Mouse (Mus musculus) lung, embryonic 16.5 days (tissue): Measurements from ENCODE around the gene Stx7. TPM values are rescaled to one million over a fixed set of nuclear protein-coding genes. Genes with fewer than 3 reads are reported as not detected.

Experiments
- ATAC-seq: fragments of 200-750 bp; cut with Nextera tagmentation; 2 replicates; pipeline ENCODE4 v1.8.0; 2017; ENCODE audit warnings: low read depth, mild to moderate bottlenecking, moderate library complexity
- H3K27ac ChIP-seq: fragments of 300-500 bp; sonication (generic); 2 replicates; pipeline ENCODE4 v1.5.1; 2014; ENCODE audit warnings: mild to moderate bottlenecking, control low read depth, low read length
- H3K27me3 ChIP-seq: fragments of 300-500 bp; sonication (generic); 2 replicates; pipeline ENCODE4 v1.6.1; 2014; ENCODE audit warnings: low read depth, low read length, mixed read lengths; ENCODE audit not compliant: control insufficient read depth, insufficient read depth
- H3K36me3 ChIP-seq: fragments of 300-500 bp; sonication (generic); 2 replicates; pipeline ENCODE4 v1.6.1; 2014; ENCODE audit warnings: low read length; ENCODE audit not compliant: control insufficient read depth, insufficient read depth
- H3K4me1 ChIP-seq: fragments of 300-500 bp; sonication (generic); replicated peaks from 2 replicates; pipeline ENCODE4 v1.6.1; 2014; ENCODE audit warnings: low read length, mixed read lengths; ENCODE audit not compliant: control insufficient read depth, insufficient read depth
- H3K4me2 ChIP-seq: fragments of 300-500 bp; sonication (generic); 2 replicates; pipeline ENCODE4 v1.6.1; 2014; ENCODE audit warnings: low read depth, low read length, control low read depth
- H3K4me3 ChIP-seq: fragments of 300-500 bp; sonication (generic); 2 replicates; pipeline ENCODE4 v1.5.1; 2014; ENCODE audit warnings: mild to moderate bottlenecking, low read length, control low read depth
- H3K9ac ChIP-seq: fragments of 300-500 bp; sonication (generic); 2 replicates; pipeline ENCODE4 v1.6.1; 2014; ENCODE audit warnings: low read length, control low read depth
- H3K9me3 ChIP-seq: fragments of 300-500 bp; sonication (generic); 2 replicates; pipeline ENCODE4 v1.6.1; 2016; ENCODE audit warnings: low read length; ENCODE audit not compliant: control insufficient read depth
- WGBS: fragments of 180-500 bp; shearing (Covaris S2); extraction: QIAGEN DNeasy Blood & Tissue Kit; methylation state at CpG from one replicate; pipeline ENCODE4 v1.1.7; 2014; 5-methylcytosine and 5-hydroxymethylcytosine counted together
- polyA plus RNA-seq: library from polyadenylated mRNA; unstranded; fragments of >200 nt; fragmentation: Nextera tagmentation; extraction: Ambion mirVana; gene quantifications from 2 replicates; pipeline ENCODE4 v1.2.1, GENCODE M21; 2015

Stx7 gene
- polyA plus RNA-seq, 1 experiment from 2014 or later = 89.9 TPM

DNA sequence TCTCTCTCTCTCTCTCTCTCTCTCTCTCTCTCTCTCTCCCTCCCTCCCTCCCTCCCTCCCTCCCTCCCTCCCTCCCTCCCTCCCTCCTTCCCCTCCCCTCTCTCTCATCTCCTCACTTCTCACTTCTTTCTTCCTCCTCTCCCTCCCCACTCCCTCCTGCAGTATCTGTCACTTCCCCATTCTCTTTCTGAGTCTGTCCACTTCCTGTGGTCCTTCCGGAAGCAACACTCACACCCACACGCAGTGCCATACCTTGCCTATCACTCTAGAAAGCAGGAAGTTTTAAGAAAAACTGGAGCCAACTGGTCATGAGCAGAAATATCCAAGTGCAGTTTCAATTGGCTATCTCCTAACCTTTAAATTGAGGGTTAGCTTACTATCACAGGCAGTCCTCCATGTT is 16.0 kb upstream of the Stx7 start:
- H3K4me1 ChIP-seq = 0 out of 2 replicates have a peak, but pooled peaks cover 2% of the 10 kb centered on the region
- H3K27ac ChIP-seq = peak overlapping the region; percentile 55; the same call in 1 of the 2 replicates
- no peaks in the 10 kb centered on the region for H3K36me3 ChIP-seq
- H3K4me3 ChIP-seq = no peak overlapping the region
- ATAC-seq = no peak
- H3K4me2 ChIP-seq = no peak overlapping the region
- H3K27me3 ChIP-seq = no peaks in the 10 kb centered on the region
- 13% methylated on average over 2 of the region's 2 CpGs for WGBS
- no peak overlapping the region for H3K9ac ChIP-seq
- H3K9me3 ChIP-seq = no peaks in the 10 kb centered on the region

DNA sequence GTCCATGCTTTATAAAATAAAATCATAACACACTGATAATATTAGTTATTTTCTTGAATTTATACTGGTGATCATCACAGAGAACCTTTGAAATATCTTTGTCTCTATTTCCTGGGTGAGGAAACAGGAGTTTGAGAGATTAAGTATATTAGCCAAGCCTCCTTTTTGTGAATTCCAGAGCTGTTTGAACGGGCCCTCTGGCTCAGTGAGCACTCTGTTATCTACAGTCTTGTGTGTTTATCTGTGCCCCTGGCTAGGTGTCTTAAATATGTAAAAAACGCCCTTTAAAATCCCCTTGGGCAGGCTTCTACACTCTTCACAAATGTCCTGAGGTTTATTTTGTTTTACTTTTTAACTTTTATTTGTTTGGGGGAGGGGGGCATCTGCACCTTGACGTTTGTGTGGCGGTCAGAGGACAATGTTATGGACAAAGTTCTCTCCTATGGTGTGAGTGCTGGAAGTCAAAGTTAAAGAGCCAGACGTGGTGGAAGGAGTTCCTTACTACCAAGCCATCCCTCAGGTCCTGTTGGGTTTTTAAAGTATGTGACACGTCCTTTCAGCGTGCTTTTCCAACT is 14.9 kb upstream of the Stx7 start:
- Histone ChIP-seq H3K4me2 (no peak overlapping the region), H3K4me3 (no peak overlapping the region), H3K9me3 (no peaks in the 10 kb centered on the region), H3K9ac (no peak overlapping the region), H3K27ac (peak overlapping the region; percentile 77), H3K4me1 (0 out of 2 replicates have a peak, but pooled peaks cover 2% of the 10 kb centered on the region), H3K36me3 (no peaks in the 10 kb centered on the region), H3K27me3 (no peaks in the 10 kb centered on the region)
- peak; percentile 34; the same call in 1 of the 2 replicates for ATAC-seq
- 27% methylated on average over 7 of the region's 7 CpGs for WGBS

DNA sequence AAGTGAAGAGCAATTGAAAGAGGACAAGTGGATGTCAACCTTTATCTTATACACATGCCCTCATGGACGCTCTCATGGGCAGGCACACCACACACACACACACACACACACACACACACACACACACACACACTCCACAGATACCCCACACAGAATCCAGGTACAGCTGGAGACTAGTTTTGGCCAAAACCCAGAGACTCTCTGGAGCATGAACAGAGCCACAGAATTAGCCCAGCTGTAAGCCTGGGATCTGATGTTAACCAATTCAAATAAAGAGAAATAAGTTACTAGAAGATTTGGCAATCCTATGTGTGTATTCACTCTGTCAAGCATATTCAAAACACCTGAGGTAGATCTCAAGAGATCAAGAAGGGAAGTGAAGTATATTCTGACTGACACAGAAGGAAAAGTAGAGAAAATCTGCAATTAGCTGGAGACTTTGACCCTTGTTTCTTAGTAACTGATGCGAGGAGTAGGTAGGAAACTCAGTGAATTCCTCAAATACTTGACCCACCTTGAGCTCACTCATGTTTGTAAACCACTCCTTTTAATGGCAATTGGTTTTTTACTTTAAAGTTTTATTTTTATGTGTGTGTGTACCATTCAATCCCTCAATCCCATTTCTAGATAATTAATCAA is 10.4 kb upstream of the Stx7 start:
- Histone ChIP-seq H3K36me3 (no peaks in the 10 kb centered on the region), H3K4me2 (no peak overlapping the region), H3K27ac (no peak overlapping the region), H3K9ac (no peak overlapping the region), H3K9me3 (no peaks in the 10 kb centered on the region), H3K4me1 (no peaks in the 10 kb centered on the region), H3K27me3 (no peaks in the 10 kb centered on the region), H3K4me3 (no peak overlapping the region)
- ATAC-seq = no peak
- 50% methylated on average over 2 of the region's 2 CpGs for WGBS

- H3K27me3 ChIP-seq = no peaks in the 10 kb centered on the region
- H3K4me1 ChIP-seq = no peaks in the 10 kb centered on the region
- ATAC-seq = no peak
- no peak overlapping the region for H3K27ac ChIP-seq
- no peaks in the 10 kb centered on the region for H3K36me3 ChIP-seq
- H3K9ac ChIP-seq = no peak overlapping the region
- H3K4me3 ChIP-seq = no peak overlapping the region
- H3K4me2 ChIP-seq = no peak overlapping the region
- H3K9me3 ChIP-seq = no peaks in the 10 kb centered on the region
- WGBS = 69% methylated on average over 3 of the region's 3 CpGs
Measured at GRCm38 (mm10) chr10:24142735-24143134, 6.4 kb upstream of the Stx7 start.

GRCm38 (mm10) chr10:24150086-24150485 is 984 bp downstream of the Stx7 start:
- Histone ChIP-seq H3K9ac (peak overlapping the region; percentile 20), H3K4me1 (peaks cover 4% of the 10 kb centered on the region; the same call in 1 of the 2 replicates), H3K27ac (no peak overlapping the region), H3K36me3 (peaks cover under 1% of the 10 kb centered on the region), H3K4me2 (peak overlapping the region; percentile 69), H3K4me3 (peak overlapping the region; percentile 82), H3K27me3 (no peaks in the 10 kb centered on the region), H3K9me3 (no peaks in the 10 kb centered on the region)
- no peak for ATAC-seq
- WGBS = 36% methylated on average over 7 of the region's 7 CpGs

DNA sequence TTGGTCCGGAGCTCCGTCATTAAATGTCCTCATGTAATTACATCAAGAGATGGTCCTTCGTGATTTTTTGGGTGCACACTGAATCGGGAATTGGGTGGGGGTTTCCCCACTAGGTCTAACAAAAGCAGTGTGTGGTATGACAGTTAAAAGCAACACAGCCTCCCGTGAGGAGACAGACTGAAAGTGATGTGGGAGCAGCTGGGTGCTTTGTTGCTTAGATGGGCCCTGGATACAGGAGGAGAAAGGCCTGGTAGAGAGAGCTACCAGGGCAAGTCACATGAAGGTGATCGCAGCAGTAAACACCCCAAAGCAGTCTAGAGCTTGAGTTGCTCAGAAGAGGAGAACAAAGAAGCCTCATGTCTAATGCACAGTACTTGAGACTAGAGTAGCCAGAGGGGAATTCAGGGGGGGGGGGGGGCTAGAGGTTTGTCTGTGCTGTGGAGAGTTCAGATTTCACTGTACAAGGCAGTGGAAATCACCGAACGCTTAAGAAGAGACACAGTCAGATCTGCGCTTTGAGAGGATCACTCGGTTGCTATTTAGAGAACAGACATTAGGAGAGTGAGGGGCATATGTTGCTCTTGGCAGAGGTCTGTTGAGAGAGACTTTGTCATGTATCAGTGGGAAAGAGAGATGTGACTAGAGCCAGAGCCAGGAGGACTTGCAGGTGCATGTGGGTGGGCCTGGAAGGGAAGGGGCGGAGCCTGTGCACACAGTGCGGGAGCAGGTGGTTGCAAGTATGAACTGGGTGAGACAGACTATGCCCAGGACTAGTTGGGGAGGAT is 9.6 kb downstream of the Stx7 start:
- H3K4me2 ChIP-seq = no peak overlapping the region
- H3K4me3 ChIP-seq = no peak overlapping the region
- H3K36me3 ChIP-seq = peaks cover 25% of the 10 kb centered on the region
- no peaks in the 10 kb centered on the region for H3K4me1 ChIP-seq
- no peak overlapping the region for H3K27ac ChIP-seq
- 90% methylated on average over 12 of the region's 12 CpGs for WGBS
- no peak overlapping the region for H3K9ac ChIP-seq
- ATAC-seq = no peak
- H3K27me3 ChIP-seq = no peaks in the 10 kb centered on the region
- H3K9me3 ChIP-seq = no peaks in the 10 kb centered on the region

- no peak overlapping the region for H3K4me3 ChIP-seq
- no peaks in the 10 kb centered on the region for H3K9me3 ChIP-seq
- H3K4me1 ChIP-seq = no peaks in the 10 kb centered on the region; the same call in 1 of the 2 replicates
- 32% methylated on average over 5 of the region's 5 CpGs for WGBS
- H3K4me2 ChIP-seq = no peak overlapping the region
- peaks cover 25% of the 10 kb centered on the region for H3K36me3 ChIP-seq
- no peak overlapping the region for H3K27ac ChIP-seq
- H3K9ac ChIP-seq = no peak overlapping the region
- no peaks in the 10 kb centered on the region for H3K27me3 ChIP-seq
- no peak for ATAC-seq
Measured at GRCm38 (mm10) chr10:24159575-24159974, 10.5 kb downstream of the Stx7 start.

DNA sequence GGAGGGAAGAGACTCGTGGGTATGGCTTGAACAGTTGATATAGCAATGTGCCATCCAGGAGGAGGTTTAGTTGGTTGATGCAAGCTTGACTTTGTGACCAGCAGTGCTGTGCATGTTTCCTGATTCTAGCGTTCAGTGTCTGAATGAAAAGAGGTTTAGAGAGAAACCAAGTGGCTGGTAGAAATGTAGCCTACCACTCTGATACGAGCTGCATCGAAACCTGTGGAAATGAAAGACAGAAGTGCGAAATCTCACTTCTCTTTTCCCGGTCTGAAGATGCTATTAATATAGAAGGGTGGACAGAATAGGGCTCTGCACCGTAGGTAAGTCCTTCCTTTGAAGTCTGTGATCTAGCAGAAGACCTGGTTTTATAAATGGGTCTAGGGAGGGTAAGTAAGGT is 11.2 kb downstream of the Stx7 start:
- Histone ChIP-seq H3K4me2 (no peak overlapping the region), H3K27me3 (no peaks in the 10 kb centered on the region), H3K36me3 (peaks cover 22% of the 10 kb centered on the region), H3K27ac (no peak overlapping the region), H3K9me3 (no peaks in the 10 kb centered on the region), H3K9ac (no peak overlapping the region), H3K4me3 (no peak overlapping the region), H3K4me1 (no peaks in the 10 kb centered on the region; the same call in 1 of the 2 replicates)
- WGBS = 83% methylated on average over 7 of the region's 7 CpGs
- ATAC-seq = no peak
